Mouse (Mus musculus): ENCODE results near the gene Pla2g4e. TPM values are rescaled to one million over a fixed set of nuclear protein-coding genes. Genes with fewer than 3 reads are reported as not detected.

The Pla2g4e gene
- polyA plus RNA-seq, 1 experiment from 2014 or later: 4.2 TPM

- Histone ChIP-seq H3K27me3 (replicated peaks) (no peaks in the 10 kb centered on the region), H3K9me3 (replicated peaks) (no peaks in the 10 kb centered on the region), H3K27ac (replicated peaks) (no peak overlapping the region), H3K4me1 (no peaks in the 10 kb centered on the region), H3K36me3 (no peaks in the 10 kb centered on the region), H3K4me3 (replicated peaks) (no peak overlapping the region), H3K4me2 (no peak overlapping the region), H3K9ac (replicated peaks) (no peak overlapping the region)
- ATAC-seq (ENCODE audit: low FRiP score): no peak
- WGBS: 60% methylated on average over 3 of the region's 3 CpGs
Observed at GRCm38 (mm10) chr2:120235381-120235780, 9.8 kb downstream of the Pla2g4e start.

GRCm38 (mm10) chr2:120231642-120232041, 13.5 kb downstream of the Pla2g4e start:
- 68% methylated on average over 3 of the region's 3 CpGs for WGBS
- Histone ChIP-seq H3K27ac (replicated peaks) (no peak overlapping the region), H3K27me3 (replicated peaks) (no peaks in the 10 kb centered on the region), H3K9ac (replicated peaks) (no peak overlapping the region), H3K4me3 (replicated peaks) (no peak overlapping the region), H3K9me3 (replicated peaks) (no peaks in the 10 kb centered on the region), H3K4me2 (no peak overlapping the region), H3K4me1 (no peaks in the 10 kb centered on the region), H3K36me3 (no peaks in the 10 kb centered on the region)
- no peak for ATAC-seq (ENCODE audit: low FRiP score)

GRCm38 (mm10) chr2:120214600-120214999, 30.5 kb downstream of the Pla2g4e start:
- Histone ChIP-seq H3K4me1 (no peaks in the 10 kb centered on the region), H3K4me2 (no peak overlapping the region), H3K36me3 (no peaks in the 10 kb centered on the region), H3K27me3 (replicated peaks) (no peaks in the 10 kb centered on the region), H3K4me3 (replicated peaks) (no peak overlapping the region), H3K9me3 (replicated peaks) (no peaks in the 10 kb centered on the region), H3K9ac (replicated peaks) (no peak overlapping the region), H3K27ac (replicated peaks) (no peak overlapping the region)
- ATAC-seq (ENCODE audit: low FRiP score): no peak
- 90% methylated on average over 5 of the region's 5 CpGs for WGBS

- ATAC-seq (ENCODE audit: low FRiP score): no peak
- 69% methylated on average over 2 of the region's 2 CpGs for WGBS
- Histone ChIP-seq H3K4me1 (no peaks in the 10 kb centered on the region), H3K4me2 (no peak overlapping the region), H3K9me3 (replicated peaks) (no peaks in the 10 kb centered on the region), H3K27ac (replicated peaks) (no peak overlapping the region), H3K36me3 (no peaks in the 10 kb centered on the region), H3K4me3 (replicated peaks) (no peak overlapping the region), H3K27me3 (replicated peaks) (no peaks in the 10 kb centered on the region), H3K9ac (replicated peaks) (no peak overlapping the region)
Observed at GRCm38 (mm10) chr2:120211448-120211847, 33.7 kb downstream of the Pla2g4e start.

- no peaks in the 10 kb centered on the region for H3K9me3 ChIP-seq (replicated peaks)
- no peaks in the 10 kb centered on the region for H3K36me3 ChIP-seq
- 68% methylated on average over 7 of the region's 7 CpGs for WGBS
- no peak overlapping the region for H3K4me3 ChIP-seq (replicated peaks)
- no peaks in the 10 kb centered on the region for H3K27me3 ChIP-seq (replicated peaks)
- no peaks in the 10 kb centered on the region for H3K4me1 ChIP-seq
- no peak overlapping the region for H3K27ac ChIP-seq (replicated peaks)
- no peak overlapping the region for H3K9ac ChIP-seq (replicated peaks)
- H3K4me2 ChIP-seq: no peak overlapping the region
- ATAC-seq (ENCODE audit: low FRiP score): no peak
Observed at GRCm38 (mm10) chr2:120207926-120208325, 37.2 kb downstream of the Pla2g4e start.

- no peak for ATAC-seq (ENCODE audit: low FRiP score)
- WGBS: 84% methylated on average over 6 of the region's 6 CpGs
- H3K4me3 ChIP-seq (replicated peaks): no peak overlapping the region
- H3K9me3 ChIP-seq (replicated peaks): no peaks in the 10 kb centered on the region
- H3K9ac ChIP-seq (replicated peaks): no peak overlapping the region
- H3K4me2 ChIP-seq: no peak overlapping the region
- no peaks in the 10 kb centered on the region for H3K4me1 ChIP-seq
- no peaks in the 10 kb centered on the region for H3K36me3 ChIP-seq
- no peak overlapping the region for H3K27ac ChIP-seq (replicated peaks)
- no peaks in the 10 kb centered on the region for H3K27me3 ChIP-seq (replicated peaks)
Observed at GRCm38 (mm10) chr2:120207028-120207427, 38.1 kb downstream of the Pla2g4e start.

GRCm38 (mm10) chr2:120203742-120204141, 41.4 kb downstream of the Pla2g4e start:
- Histone ChIP-seq H3K27me3 (replicated peaks) (no peaks in the 10 kb centered on the region), H3K27ac (replicated peaks) (no peak overlapping the region), H3K9me3 (replicated peaks) (no peaks in the 10 kb centered on the region), H3K4me3 (replicated peaks) (no peak overlapping the region), H3K4me1 (no peaks in the 10 kb centered on the region), H3K9ac (replicated peaks) (no peak overlapping the region), H3K36me3 (no peaks in the 10 kb centered on the region), H3K4me2 (no peak overlapping the region)
- 78% methylated on average over 3 of the region's 3 CpGs for WGBS
- ATAC-seq (ENCODE audit: low FRiP score): no peak

- no peaks in the 10 kb centered on the region for H3K36me3 ChIP-seq
- no peak overlapping the region for H3K27ac ChIP-seq (replicated peaks)
- H3K9ac ChIP-seq (replicated peaks): no peak overlapping the region
- no peak overlapping the region for H3K4me3 ChIP-seq (replicated peaks)
- no peak overlapping the region for H3K4me2 ChIP-seq
- no peaks in the 10 kb centered on the region for H3K27me3 ChIP-seq (replicated peaks)
- no peak for ATAC-seq (ENCODE audit: low FRiP score)
- H3K4me1 ChIP-seq: no peaks in the 10 kb centered on the region
- 72% methylated on average over 6 of the region's 7 CpGs for WGBS
- no peaks in the 10 kb centered on the region for H3K9me3 ChIP-seq (replicated peaks)
Observed at GRCm38 (mm10) chr2:120200077-120200476, 45.1 kb downstream of the Pla2g4e start.

- Histone ChIP-seq H3K4me1 (no peaks in the 10 kb centered on the region), H3K4me2 (no peak overlapping the region), H3K27ac (replicated peaks) (no peak overlapping the region), H3K9ac (replicated peaks) (no peak overlapping the region), H3K27me3 (replicated peaks) (no peaks in the 10 kb centered on the region), H3K9me3 (replicated peaks) (no peaks in the 10 kb centered on the region), H3K36me3 (no peaks in the 10 kb centered on the region), H3K4me3 (replicated peaks) (no peak overlapping the region)
- WGBS: 94% methylated on average over 4 of the region's 4 CpGs
- ATAC-seq (ENCODE audit: low FRiP score): no peak
Observed at GRCm38 (mm10) chr2:120188174-120188573, 57.0 kb downstream of the Pla2g4e start.

- Histone ChIP-seq H3K4me2 (no peak overlapping the region), H3K36me3 (no peaks in the 10 kb centered on the region), H3K27me3 (replicated peaks) (no peaks in the 10 kb centered on the region), H3K9ac (replicated peaks) (no peak overlapping the region), H3K9me3 (replicated peaks) (no peaks in the 10 kb centered on the region), H3K27ac (replicated peaks) (no peak overlapping the region), H3K4me3 (replicated peaks) (no peak overlapping the region), H3K4me1 (no peaks in the 10 kb centered on the region)
- WGBS: 90% methylated on average over 1 of the region's 1 CpGs
- ATAC-seq (ENCODE audit: low FRiP score): no peak
Observed at GRCm38 (mm10) chr2:120187583-120187982, 57.6 kb downstream of the Pla2g4e start.

- WGBS: 84% methylated on average over 6 of the region's 6 CpGs
- Histone ChIP-seq H3K4me3 (replicated peaks) (no peak overlapping the region), H3K36me3 (no peaks in the 10 kb centered on the region), H3K27me3 (replicated peaks) (no peaks in the 10 kb centered on the region), H3K9me3 (replicated peaks) (no peaks in the 10 kb centered on the region), H3K4me1 (no peaks in the 10 kb centered on the region), H3K9ac (replicated peaks) (no peak overlapping the region), H3K4me2 (no peak overlapping the region), H3K27ac (replicated peaks) (no peak overlapping the region)
- ATAC-seq (ENCODE audit: low FRiP score): no peak
Observed at GRCm38 (mm10) chr2:120185527-120186276, 59.4 kb downstream of the Pla2g4e start.

GRCm38 (mm10) chr2:120178936-120179335, 66.2 kb downstream of the Pla2g4e start:
- H3K27me3 ChIP-seq (replicated peaks): no peaks in the 10 kb centered on the region
- H3K9ac ChIP-seq (replicated peaks): no peak overlapping the region
- no peak overlapping the region for H3K27ac ChIP-seq (replicated peaks)
- no peaks in the 10 kb centered on the region for H3K4me1 ChIP-seq
- no peaks in the 10 kb centered on the region for H3K9me3 ChIP-seq (replicated peaks)
- H3K4me2 ChIP-seq: no peak overlapping the region
- no peaks in the 10 kb centered on the region for H3K36me3 ChIP-seq
- H3K4me3 ChIP-seq (replicated peaks): no peak overlapping the region
- ATAC-seq (ENCODE audit: low FRiP score): no peak

Data from neural tube, embryonic 15.5 days (tissue).